Mouse (Mus musculus): ENCODE measurements around the gene Nek8.

Nek8 gene

GRCm38 (mm10) chr11:78167257-78167959 lies 9.1 kb downstream of the Nek8 start:
- in situ Hi-C loops (cut with MboI), result no loop called here

GRCm38 (mm10) chr11:78166640-78167039 lies 9.8 kb downstream of the Nek8 start:
- in situ Hi-C loops (cut with MboI), result no loop called here

- in situ Hi-C loops (cut with MboI), result no loop called here
Observed at GRCm38 (mm10) chr11:78166161-78166560, 10.3 kb downstream of the Nek8 start.

GRCm38 (mm10) chr11:78165761-78166109 lies 10.7 kb downstream of the Nek8 start:
- in situ Hi-C loops (cut with MboI), result no loop called here

GRCm38 (mm10) chr11:78164924-78165760 lies 11.3 kb downstream of the Nek8 start, which contains the start of gene Traf4:
Gene Traf4 (minus strand): TSS chr11:78165589.
- in situ Hi-C loops (cut with MboI), result no loop called here

GRCm38 (mm10) chr11:78164604-78164923 lies 11.9 kb downstream of the Nek8 start:
- in situ Hi-C loops (cut with MboI), result no loop called here

GRCm38 (mm10) chr11:78163681-78164603 lies 12.5 kb downstream of the Nek8 start:
- in situ Hi-C loops (cut with MboI), result no loop called here

GRCm38 (mm10) chr11:78163045-78163444 lies 13.4 kb downstream of the Nek8 start:
- in situ Hi-C loops (cut with MboI), result no loop called here

- in situ Hi-C loops (cut with MboI), result no loop called here
Observed at GRCm38 (mm10) chr11:78162504-78162903, 14.0 kb downstream of the Nek8 start.

- in situ Hi-C loops (cut with MboI), result no loop called here
Observed at GRCm38 (mm10) chr11:78161968-78162367, 14.5 kb downstream of the Nek8 start.

GRCm38 (mm10) chr11:78161169-78161568 lies 15.3 kb downstream of the Nek8 start:
- in situ Hi-C loops (cut with MboI), result no loop called here

- in situ Hi-C loops (cut with MboI), result no loop called here
Observed at GRCm38 (mm10) chr11:78160675-78161074, 15.8 kb downstream of the Nek8 start.

- in situ Hi-C loops (cut with MboI), result no loop called here
Observed at GRCm38 (mm10) chr11:78160171-78160570, 16.3 kb downstream of the Nek8 start.

- in situ Hi-C loops (cut with MboI), result no loop called here
Observed at GRCm38 (mm10) chr11:78159557-78159956, 16.9 kb downstream of the Nek8 start.

GRCm38 (mm10) chr11:78159096-78159495 lies 17.4 kb downstream of the Nek8 start:
- in situ Hi-C loops (cut with MboI), result no loop called here

GRCm38 (mm10) chr11:78156156-78156699 lies 20.2 kb downstream of the Nek8 start:
- in situ Hi-C loops (cut with MboI), result no loop called here

- in situ Hi-C loops (cut with MboI), result no loop called here
Observed at GRCm38 (mm10) chr11:78155674-78156073, 20.8 kb downstream of the Nek8 start.

GRCm38 (mm10) chr11:78153778-78154177 lies 22.7 kb downstream of the Nek8 start:
- in situ Hi-C loops (cut with MboI), result no loop called here

- in situ Hi-C loops (cut with MboI), result no loop called here
Observed at GRCm38 (mm10) chr11:78152299-78153231, 23.9 kb downstream of the Nek8 start.

- in situ Hi-C loops (cut with MboI), result no loop called here
Observed at GRCm38 (mm10) chr11:78151161-78151560, 25.3 kb downstream of the Nek8 start.

Measured in mature B cell (primary cell).